Mouse (Mus musculus) G1E (cell line): ENCODE measurements around the gene Agmo. TPM values are rescaled to one million over a fixed set of nuclear protein-coding genes. Genes with fewer than 3 reads are reported as not detected.

Experiments used
- ATAC-seq: 2 replicates; pipeline ENCODE4 v1.8.0; 2016; ENCODE audit warnings: mild to moderate bottlenecking; ENCODE audit not compliant: insufficient number of reproducible peaks, poor library complexity, low FRiP score, severe bottlenecking; ENCODE audit errors: extremely low read depth
- DNase-seq: peaks from one replicate; pipeline ENCODE4 v3.0.0; 2012; ENCODE audit warnings: low spot score
- H3K27me3 ChIP-seq: 2 replicates; pipeline ENCODE4 v1.6.1; 2012; ENCODE audit warnings: mild to moderate bottlenecking, low read length, inconsistent platforms; ENCODE audit not compliant: insufficient read depth
- H3K36me3 ChIP-seq: replicated peaks from 2 replicates; pipeline ENCODE3; 2012; ENCODE audit warnings: mild to moderate bottlenecking, inconsistent platforms
- H3K4me1 ChIP-seq: 2 replicates; pipeline ENCODE4 v1.6.1; 2012; ENCODE audit warnings: low read depth, low read length, inconsistent platforms, mixed read lengths; ENCODE audit not compliant: insufficient read depth
- H3K4me3 ChIP-seq: 2 replicates; pipeline ENCODE4 v1.5.1; 2012; ENCODE audit warnings: low read depth, mild to moderate bottlenecking, inconsistent platforms, low read length, moderate library complexity, mixed read lengths
- H3K9me3 ChIP-seq: replicated peaks from 2 replicates; pipeline ENCODE4 v1.6.1; 2012; ENCODE audit warnings: inconsistent platforms
- CTCF ChIP-seq: IDR thresholded peaks from 2 replicates; pipeline ENCODE4 v1.5.1; 2012; ENCODE audit warnings: low read depth, low read length, inconsistent platforms, mixed read lengths
- GATA1 ChIP-seq: IDR thresholded peaks from 2 replicates; pipeline ENCODE4 v1.6.1; 2012; ENCODE audit warnings: borderline replicate concordance, low read length, inconsistent platforms, mixed read lengths
- GATA2 ChIP-seq: IDR thresholded peaks from 2 replicates; pipeline ENCODE4 v1.6.1; 2012; ENCODE audit warnings: low read depth, low read length, inconsistent platforms, borderline replicate concordance
- POLR2AphosphoS5 ChIP-seq: IDR thresholded peaks from 2 replicates; pipeline ENCODE4 v1.6.1; 2012; ENCODE audit warnings: low read depth, low read length, inconsistent platforms; ENCODE audit not compliant: insufficient replicate concordance
- TAL1 ChIP-seq: conservative IDR thresholded peaks from 2 replicates; pipeline ENCODE4 v1.6.1; 2012; ENCODE audit warnings: low read depth, low read length, inconsistent platforms, mixed read lengths
- polyA plus RNA-seq: library from polyadenylated mRNA; stranded (reverse); fragments of >175 nt; gene quantifications from 2 replicates; pipeline ENCODE4 v1.2.3, GENCODE M21; 2012
- total RNA-seq, 2 experiments: library from RNA; stranded (forward) in 1 of 2; stranded (reverse) in 1 of 2; fragments of 200-1000 nt in 1 of 2; fragments of >200 nt in 1 of 2; fragmentation: Nextera tagmentation in 1 of 2; gene quantifications; 2 replicates each; pipeline ENCODE4 v1.2.3; 2014 to 2017

Gene Agmo
- total and polyA plus RNA-seq, 3 experiments = 0.02 to 1.3 TPM; not detected in 1

- H3K4me1 ChIP-seq = no peaks in the 10 kb centered on the region
- no peak for DNase-seq
- H3K36me3 ChIP-seq = no peaks in the 10 kb centered on the region
- no peak for ATAC-seq
- H3K27me3 ChIP-seq = no peaks in the 10 kb centered on the region
- H3K9me3 ChIP-seq = no peaks in the 10 kb centered on the region
- TF ChIP-seq GATA2 (no peak), TAL1 (no peak), POLR2AphosphoS5 (no peak), CTCF (no peak), GATA1 (no peak)
- no peak overlapping the region for H3K4me3 ChIP-seq
Observed at GRCm38 (mm10) chr12:37565882-37566596, 324.6 kb downstream of the Agmo start.

GRCm38 (mm10) chr12:37571922-37572321 is 330.5 kb downstream of the Agmo start:
- Histone ChIP-seq H3K36me3 (no peaks in the 10 kb centered on the region), H3K4me3 (no peak overlapping the region), H3K9me3 (no peaks in the 10 kb centered on the region; the same call in 1 of the 2 replicates), H3K27me3 (no peaks in the 10 kb centered on the region), H3K4me1 (no peaks in the 10 kb centered on the region)
- DNase-seq = no peak
- TF ChIP-seq TAL1 (no peak), POLR2AphosphoS5 (no peak), GATA2 (no peak), GATA1 (no peak), CTCF (no peak)
- no peak for ATAC-seq

- Histone ChIP-seq H3K4me3 (no peak overlapping the region), H3K27me3 (no peaks in the 10 kb centered on the region), H3K4me1 (no peaks in the 10 kb centered on the region), H3K36me3 (no peaks in the 10 kb centered on the region), H3K9me3 (0 out of 2 replicates have a peak, but pooled peaks cover 5% of the 10 kb centered on the region)
- TF ChIP-seq GATA2 (no peak), GATA1 (no peak), TAL1 (no peak), CTCF (no peak), POLR2AphosphoS5 (no peak)
- DNase-seq (no peak), ATAC-seq (no peak)
Observed at GRCm38 (mm10) chr12:37582777-37583176, 341.3 kb downstream of the Agmo start.

- H3K4me1 ChIP-seq = no peaks in the 10 kb centered on the region
- TF ChIP-seq GATA1 = no peak
- DNase-seq (no peak), ATAC-seq (no peak)
- peaks cover 2% of the 10 kb centered on the region; the same call in 1 of the 2 replicates for H3K9me3 ChIP-seq
- H3K4me3 ChIP-seq = no peak overlapping the region
- H3K36me3 ChIP-seq = no peaks in the 10 kb centered on the region
- H3K27me3 ChIP-seq = no peaks in the 10 kb centered on the region
Observed at GRCm38 (mm10) chr12:37592853-37593252, 351.4 kb downstream of the Agmo start.

GRCm38 (mm10) chr12:37612837-37613236 is 371.4 kb downstream of the Agmo start:
- TF ChIP-seq CTCF = no peak
- TF ChIP-seq TAL1 = no peak
- no peak for TF ChIP-seq GATA1
- no peak for TF ChIP-seq GATA2
- TF ChIP-seq POLR2AphosphoS5 = no peak
- Histone ChIP-seq H3K36me3 (no peaks in the 10 kb centered on the region), H3K4me1 (no peaks in the 10 kb centered on the region), H3K4me3 (no peak overlapping the region), H3K27me3 (no peaks in the 10 kb centered on the region), H3K9me3 (no peaks in the 10 kb centered on the region)
- ATAC-seq = no peak
- DNase-seq = no peak

- TF ChIP-seq GATA1 (no peak), CTCF (no peak), POLR2AphosphoS5 (no peak)
- no peak overlapping the region for H3K4me3 ChIP-seq
- H3K36me3 ChIP-seq = no peaks in the 10 kb centered on the region
- ATAC-seq (no peak), DNase-seq (no peak)
- H3K9me3 ChIP-seq = no peaks in the 10 kb centered on the region
- no peaks in the 10 kb centered on the region for H3K27me3 ChIP-seq
- no peaks in the 10 kb centered on the region for H3K4me1 ChIP-seq
Observed at GRCm38 (mm10) chr12:37614769-37615168, 373.3 kb downstream of the Agmo start.

GRCm38 (mm10) chr12:37624078-37624477 is 382.6 kb downstream of the Agmo start:
- no peak for ATAC-seq
- TF ChIP-seq TAL1 (no peak), GATA2 (no peak), CTCF (no peak), GATA1 (no peak), POLR2AphosphoS5 (no peak)
- H3K36me3 ChIP-seq = no peaks in the 10 kb centered on the region
- H3K4me3 ChIP-seq = no peak overlapping the region
- H3K4me1 ChIP-seq = no peaks in the 10 kb centered on the region
- H3K9me3 ChIP-seq = peaks cover 7% of the 10 kb centered on the region; the same call in 1 of the 2 replicates
- H3K27me3 ChIP-seq = no peaks in the 10 kb centered on the region
- no peak for DNase-seq
